Mouse (Mus musculus): ENCODE measurements around the gene Pdzd8.

The Pdzd8 gene

DNA sequence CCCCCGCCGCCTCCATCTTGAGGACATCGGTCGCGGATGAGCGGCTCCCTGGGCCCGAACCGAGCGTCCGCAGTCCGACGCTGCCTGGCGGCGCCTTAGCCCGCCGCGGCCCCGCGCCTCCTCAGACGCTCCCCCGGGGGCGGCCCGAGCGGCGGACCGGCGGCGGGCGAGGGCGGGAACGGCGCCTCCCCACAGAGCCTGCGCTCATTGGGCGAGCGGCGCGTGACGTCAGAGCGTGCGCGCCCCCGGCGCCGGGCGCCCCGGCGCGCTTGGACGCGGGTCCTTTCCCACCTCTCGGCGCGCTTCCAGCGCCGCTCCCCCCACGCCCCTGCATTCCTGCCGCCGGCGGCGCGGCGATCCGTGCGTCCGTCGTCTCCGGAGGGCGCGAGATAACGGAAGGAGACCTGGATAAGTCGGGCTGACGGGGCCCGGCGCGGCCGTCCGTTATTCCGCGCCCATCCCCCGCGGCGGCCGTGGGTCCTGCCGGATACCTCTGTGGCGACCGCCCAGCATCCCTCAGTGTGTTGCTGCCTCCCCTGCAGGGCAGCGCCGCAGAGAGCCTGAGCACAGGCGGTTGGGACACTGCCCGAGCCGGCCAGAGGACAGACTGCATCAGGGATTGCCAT lies at the start of gene Pdzd8:
TSS of gene Pdzd8 (minus strand) at position 123 of the 626 bp plus-strand sequence.
- in situ Hi-C loops (cut with MboI, MseI), result loop anchor here (5.0 to 25.0 kb wide), 4 partner anchors 37 to 1733 kb away; partner anchors contain the start of genes Atrnl1 (in 1 of the 2) and Nanos1 (in 1 of the 2)

DNA sequence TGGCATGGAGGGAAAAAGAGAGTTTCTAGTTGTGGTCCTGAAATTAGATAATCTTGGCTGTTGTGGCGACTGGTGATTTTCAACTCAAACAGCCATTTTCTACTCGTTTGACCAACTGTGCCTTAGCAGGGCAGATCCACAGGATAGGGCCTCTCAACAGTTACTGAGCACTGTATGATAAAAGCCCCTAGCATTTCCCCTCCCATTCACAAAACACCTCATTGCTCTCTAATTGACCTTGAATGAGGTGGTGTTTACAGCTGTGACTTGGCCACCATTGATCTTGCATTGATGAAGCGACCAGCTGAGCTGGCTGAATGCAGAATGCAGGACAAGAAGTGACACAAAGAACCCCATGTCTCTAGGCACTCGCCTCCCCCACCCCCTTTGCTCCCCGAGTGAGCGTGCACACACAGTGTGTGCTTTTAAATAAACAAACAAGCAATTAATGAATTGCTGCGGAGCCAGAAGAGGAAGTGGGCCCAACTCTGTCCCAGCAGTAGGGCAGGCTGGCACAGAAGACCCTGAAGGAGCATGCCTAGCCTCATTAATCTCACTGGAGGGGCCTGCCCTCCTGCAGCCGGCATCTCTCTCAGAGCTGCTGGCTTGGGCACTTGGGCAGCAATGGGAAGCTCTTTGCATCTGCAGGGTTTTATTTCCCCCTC lies 48.3 kb upstream of the Pdzd8 start:
- in situ Hi-C loops (cut with MboI, MseI), result no loop called here

DNA sequence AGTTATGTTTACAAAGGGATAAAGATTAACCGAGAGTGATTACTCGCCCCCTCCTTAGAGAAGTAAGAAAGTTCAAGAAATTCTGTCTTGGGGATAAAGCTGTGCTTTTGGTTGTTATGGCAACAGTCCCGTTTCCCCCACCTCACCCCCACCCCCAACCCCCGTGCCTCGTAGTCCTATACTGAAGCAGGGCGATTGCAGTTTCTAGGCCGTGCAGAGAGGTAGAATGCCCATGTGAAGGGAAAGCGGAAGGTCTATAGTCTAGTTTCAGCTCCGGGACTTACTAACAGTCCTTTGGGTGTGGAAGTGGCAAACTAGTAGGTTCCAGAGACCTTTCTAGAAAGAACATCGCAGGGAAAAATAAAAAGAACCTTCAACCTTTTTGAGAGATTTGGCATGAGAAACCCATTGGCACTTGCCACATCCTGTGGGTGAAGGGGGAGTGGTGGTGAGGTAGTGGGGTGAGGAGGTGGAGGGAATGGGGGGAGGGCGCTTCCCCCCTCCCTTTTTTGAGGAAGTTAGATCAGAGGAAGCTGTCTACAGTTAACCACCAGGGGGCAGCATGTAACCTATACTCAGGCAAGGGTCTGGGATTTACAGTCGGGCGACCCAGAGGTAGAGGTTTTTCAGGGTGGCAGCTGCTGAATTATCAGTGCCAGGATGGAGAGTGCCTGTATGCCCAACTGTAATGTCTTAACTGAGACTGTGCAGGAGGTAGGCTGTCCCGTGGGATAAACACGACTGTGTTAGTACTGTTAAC lies 43.4 kb upstream of the Pdzd8 start:
- in situ Hi-C loops (cut with MboI, MseI), result no loop called here

DNA sequence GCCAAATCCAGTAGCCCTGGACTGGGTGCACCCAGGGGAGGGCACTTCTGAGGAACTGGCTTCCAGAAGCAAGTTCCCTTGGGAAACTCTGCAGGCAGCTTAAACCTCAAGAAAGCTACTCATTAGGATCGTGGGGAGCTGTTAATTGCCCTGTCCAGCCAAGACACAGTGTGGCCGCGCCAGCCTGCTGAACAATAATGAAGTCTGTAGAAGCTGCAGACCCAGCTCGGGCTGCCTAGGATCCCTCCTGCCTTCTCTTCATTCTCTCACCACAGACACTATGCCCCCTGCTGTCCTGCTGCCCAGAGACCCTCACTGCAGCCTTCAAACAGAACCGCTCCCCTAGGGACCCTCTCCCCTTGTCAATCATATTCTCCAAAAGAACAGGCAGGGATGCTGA lies 42.8 kb upstream of the Pdzd8 start:
- in situ Hi-C loops (cut with MboI, MseI), result no loop called here

DNA sequence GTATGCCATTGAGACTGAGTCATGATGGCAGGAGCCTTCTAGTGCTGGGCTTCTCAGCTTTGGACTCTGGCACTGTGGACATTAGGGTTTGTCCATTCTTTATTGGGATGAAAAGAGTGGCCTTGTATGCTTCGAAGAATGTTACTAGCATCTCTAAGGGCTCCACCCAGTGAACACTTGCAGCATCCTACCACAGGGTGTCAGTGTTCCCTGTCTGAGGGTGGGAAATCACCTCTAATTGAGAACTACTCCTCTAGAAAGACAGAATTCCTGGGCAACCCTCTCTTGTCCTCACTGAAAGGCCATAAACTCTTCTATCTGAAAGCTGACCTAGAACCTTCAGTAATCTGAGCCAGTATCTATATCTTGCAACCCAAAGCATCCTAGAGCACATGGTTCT lies 41.6 kb upstream of the Pdzd8 start:
- in situ Hi-C loops (cut with MboI, MseI), result no loop called here

DNA sequence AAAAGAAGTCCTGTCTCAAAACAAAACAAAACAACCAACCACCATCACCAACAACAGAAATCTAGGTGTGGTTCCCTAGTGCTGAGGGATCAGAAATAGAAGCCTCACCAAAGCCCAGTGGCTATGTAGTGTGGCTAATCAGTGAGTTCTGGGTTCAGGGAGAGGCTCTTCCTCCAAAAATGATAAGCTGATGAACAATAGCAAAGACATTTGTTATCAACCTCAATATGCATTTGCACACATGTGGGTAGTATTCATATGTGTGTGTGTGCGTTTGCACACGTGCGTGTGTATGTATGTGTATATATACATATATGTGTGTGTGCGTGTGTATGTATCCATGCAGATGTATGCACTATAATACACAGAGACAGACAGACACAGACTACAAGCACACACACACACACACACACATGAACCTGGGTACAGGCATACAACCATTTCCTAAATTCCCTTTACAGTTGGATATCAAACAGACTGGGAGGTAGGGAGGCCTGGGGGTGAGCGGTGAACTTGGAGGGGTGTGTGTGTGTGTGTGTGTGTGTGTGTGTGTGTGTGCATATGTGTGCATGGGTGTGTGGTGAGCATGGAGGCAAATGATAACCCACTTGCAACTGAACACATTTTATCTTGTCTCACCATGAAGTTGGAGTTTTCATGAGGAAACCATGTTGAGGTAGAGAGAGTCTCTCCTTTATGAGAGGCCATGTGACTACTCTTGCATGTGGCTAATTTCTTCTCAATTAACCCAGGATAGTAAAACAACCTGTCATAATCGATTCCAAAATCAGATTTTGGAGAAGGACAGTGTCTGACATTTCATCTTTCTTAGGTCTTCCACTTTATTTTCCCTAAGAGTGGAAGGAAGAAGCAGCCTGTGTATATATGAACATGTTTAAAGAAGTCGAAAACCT lies 39.3 kb upstream of the Pdzd8 start:
- in situ Hi-C loops (cut with MboI, MseI), result loop anchor here in 1 of 2 experiments (5.0 kb wide), 2 partner anchors 38 to 438 kb away; partner anchors contain the start of gene Pdzd8

DNA sequence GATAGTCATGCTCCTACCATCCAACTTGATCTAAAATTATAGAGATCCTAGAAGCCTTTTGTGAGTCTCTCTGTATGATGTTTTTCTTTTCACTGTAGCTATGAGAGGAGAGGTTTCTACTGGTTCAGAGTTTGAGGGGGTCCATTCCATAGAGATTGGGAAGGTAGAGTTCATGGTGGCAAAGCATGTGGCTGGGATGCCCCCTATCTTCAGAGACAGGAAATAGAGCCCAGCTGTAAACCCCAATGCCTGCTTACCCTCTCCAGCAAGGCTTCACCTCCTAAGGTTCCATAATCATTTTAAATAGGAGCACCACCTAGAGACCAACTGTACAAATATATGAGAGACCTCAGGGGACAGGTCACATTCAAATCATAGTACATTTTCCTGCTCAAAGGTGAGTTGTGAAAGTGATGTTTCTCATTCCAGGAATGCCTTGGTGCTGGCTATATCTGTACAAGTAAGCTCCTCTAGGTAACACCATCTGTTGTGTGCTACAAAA lies 36.9 kb upstream of the Pdzd8 start:
- in situ Hi-C loops (cut with MboI, MseI), result loop anchor here in 1 of 2 experiments (5.0 kb wide), 2 partner anchors 35 to 435 kb away; partner anchors contain the start of gene Pdzd8

DNA sequence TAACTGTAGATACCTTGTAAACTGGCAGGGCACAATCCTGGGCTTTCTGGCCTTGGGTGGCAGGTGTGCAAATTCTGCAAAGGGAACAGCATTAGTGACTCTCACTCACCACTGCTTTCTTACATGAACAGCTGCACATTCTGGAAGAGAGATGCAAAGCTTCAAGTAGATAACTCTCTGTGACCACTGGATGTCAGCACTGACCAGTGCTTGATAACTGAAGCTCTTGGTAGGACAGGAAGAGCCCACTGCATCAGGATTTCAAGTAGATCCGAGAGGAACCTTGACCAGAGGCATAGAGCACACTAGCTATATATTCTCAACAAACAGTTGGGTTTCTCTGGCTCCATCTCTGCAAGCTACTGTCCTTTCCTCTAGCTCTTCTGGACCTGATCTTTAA lies 34.4 kb upstream of the Pdzd8 start:
- in situ Hi-C loops (cut with MboI, MseI), result loop anchor here in 1 of 2 experiments (5.0 kb wide), 2 partner anchors 33 to 433 kb away; partner anchors contain the start of gene Pdzd8

DNA sequence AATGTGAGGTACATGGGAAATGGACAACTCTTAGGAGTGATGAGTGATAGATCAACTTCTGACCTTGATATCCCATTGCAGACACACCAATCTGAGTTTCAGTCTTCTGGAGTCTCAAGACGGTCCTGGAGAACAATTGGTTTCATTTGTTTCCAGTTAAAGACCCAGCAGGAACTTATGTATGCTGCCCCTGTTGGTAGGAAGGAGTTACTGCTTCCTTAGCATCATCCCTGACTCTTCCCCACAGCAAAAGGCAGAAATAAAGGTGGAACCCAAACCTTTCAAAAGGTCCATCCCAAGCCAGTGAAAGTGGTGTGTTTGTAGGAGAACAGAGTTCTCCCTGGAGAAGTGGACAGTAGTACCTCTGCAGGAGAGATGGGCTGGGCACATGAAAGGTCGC lies 30.9 kb upstream of the Pdzd8 start:
- in situ Hi-C loops (cut with MboI, MseI), result no loop called here

DNA sequence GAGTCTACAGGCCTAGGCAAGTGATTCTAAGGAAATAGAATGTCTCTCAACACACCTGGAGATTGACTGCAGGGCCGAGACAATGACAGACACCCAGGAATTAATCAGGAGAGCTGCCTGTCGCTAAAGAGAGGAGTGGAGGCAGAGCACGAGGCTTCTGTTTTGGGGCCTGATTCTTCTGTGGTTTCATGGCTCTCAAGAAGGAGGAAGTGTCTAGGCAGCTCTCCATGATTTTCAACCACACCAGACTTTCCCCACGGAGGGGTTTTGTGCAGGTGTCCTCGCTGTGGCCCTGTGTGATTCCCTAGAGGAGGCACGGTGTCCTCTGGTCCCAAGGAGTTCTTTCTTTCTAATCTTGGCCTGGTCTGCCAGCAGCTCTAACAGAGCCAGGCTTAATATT lies 29.4 kb upstream of the Pdzd8 start:
- in situ Hi-C loops (cut with MboI, MseI), result no loop called here

DNA sequence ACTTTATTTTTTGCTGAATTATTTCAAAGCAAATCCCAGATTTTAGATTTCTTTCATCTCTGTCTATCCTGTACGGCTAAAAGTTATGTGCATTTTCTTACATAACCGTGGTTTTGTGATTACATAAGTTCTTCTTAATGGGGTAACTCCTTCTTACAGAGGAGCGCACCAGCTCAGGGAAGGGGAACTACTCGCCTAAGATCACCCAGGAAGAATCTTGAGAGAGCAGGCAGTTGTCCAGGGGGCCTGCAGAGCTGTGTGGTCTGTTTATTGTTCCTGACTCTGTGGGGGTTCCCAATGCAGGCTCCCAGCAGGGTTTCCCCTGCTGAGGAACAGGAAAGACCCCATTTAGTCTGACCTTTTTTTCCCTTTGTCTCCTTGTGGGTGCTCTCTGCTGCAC lies 27.3 kb upstream of the Pdzd8 start:
- in situ Hi-C loops (cut with MboI, MseI), result no loop called here

DNA sequence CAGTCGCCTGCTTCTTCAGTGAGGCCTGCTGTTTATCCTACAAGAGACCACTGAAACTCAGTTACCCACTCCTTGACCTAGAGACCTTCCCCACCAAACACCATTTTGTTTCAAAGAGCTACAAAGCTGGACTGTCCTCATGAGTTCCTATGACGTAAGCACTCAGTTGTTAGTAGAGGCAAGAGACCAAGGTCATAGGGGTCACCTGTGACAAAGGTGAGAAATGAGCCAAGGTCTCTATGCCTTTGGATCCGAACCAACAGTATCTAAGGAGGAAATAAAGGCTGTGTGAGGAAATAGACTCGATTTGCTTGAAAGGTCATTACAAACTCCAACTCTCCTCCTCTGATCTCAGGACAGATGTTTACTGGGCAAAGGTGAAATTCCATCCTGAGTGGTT lies 25.4 kb upstream of the Pdzd8 start:
- in situ Hi-C loops (cut with MboI, MseI), result no loop called here

DNA sequence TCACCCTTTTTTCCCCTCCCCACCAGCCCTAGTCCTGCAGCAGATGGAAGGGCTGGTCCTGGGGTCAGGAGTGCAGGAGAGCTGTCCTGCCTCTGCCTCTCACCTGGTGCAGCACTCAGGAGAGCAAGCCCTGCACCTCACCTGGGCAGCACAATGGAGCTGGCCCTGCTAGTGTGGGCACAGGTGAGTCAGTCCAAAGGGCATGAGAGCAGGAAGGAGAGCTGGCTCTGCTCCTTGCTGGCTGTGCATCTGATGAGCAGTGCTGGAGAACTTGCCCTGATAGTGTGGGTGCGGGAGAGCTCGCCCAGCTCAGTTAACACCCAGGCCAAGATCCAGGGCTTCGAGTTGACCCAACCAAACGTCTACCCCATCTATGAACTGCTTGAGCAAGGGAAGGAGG lies 22.3 kb upstream of the Pdzd8 start:
- in situ Hi-C loops (cut with MboI, MseI), result no loop called here

DNA sequence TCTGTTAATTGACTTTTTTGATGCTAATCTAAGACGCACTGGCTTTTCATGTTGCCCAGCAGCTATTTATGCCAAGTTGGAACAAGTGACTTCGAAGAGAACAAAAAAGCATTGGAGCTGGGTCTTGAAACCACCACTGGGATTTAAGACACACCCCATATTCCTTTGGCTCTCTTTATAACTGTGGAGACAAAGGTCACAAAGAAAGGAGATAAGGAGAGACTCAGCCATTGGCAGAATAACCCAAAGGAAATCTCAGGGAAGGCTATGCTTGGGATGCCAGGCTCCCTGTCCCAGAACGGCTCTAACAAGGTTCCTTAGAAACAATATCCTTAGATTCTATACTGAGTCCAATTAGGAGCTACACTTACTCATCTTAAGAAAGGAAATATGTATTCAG lies 21.1 kb upstream of the Pdzd8 start:
- in situ Hi-C loops (cut with MboI, MseI), result no loop called here

DNA sequence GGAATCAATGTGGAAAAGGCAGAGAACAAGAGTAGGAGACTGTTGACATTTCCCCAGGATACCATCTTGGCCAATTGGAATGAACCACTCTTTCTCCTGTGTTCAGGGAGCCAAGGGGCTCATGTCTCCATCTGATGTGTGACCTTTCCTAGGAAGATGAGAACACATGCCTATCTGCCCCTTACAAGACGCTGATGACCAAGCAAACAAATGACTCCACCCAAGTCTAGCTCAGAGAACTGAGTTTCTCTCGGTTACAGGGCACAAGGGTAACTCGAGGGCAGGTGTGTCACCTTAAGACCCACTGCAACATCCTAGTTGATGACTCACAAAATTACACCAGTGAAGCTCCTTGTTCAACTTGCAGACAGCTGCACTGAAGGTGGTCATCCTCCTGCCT lies 18.1 kb upstream of the Pdzd8 start:
- in situ Hi-C loops (cut with MboI, MseI), result no loop called here

DNA sequence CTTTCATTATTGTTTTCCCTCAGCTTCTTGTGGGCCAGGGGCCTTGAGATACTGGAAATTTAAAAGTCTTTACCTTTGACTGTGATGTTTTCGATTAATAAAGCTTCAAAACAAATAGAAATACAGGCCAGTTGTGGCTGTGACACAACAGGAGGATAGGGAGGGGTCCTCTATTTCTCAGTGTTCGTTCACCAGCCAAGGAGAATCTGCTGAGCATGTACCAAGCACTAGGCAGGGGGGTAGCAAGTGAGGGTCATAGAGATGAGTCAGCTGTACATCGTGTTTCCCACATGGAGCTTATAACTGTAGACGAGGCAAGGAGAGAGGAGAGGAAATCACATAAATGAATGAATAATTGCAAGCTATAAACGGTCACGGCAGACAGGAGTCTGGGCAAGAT lies 17.1 kb upstream of the Pdzd8 start:
- in situ Hi-C loops (cut with MboI, MseI), result no loop called here

DNA sequence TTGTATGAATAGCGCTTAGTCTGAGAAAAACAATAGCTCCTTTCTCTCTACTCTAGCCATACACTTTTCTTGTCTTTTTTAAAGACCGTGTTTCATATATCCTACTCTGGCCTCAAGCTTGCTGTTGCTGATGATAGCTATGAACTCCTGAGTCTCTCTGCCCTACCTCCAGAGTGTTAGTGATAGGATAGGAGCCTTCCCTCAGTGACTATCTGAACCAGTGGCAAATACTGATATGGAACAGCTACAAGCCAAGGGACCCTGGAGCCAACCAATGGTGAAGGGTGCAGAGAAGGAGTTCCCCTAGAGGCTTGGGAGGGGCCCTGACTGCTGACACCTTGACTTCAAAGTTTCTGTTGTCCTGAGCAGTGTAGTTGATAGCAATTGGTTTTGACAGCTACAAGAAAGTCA lies 14.9 kb upstream of the Pdzd8 start:
- in situ Hi-C loops (cut with MboI, MseI), result no loop called here

DNA sequence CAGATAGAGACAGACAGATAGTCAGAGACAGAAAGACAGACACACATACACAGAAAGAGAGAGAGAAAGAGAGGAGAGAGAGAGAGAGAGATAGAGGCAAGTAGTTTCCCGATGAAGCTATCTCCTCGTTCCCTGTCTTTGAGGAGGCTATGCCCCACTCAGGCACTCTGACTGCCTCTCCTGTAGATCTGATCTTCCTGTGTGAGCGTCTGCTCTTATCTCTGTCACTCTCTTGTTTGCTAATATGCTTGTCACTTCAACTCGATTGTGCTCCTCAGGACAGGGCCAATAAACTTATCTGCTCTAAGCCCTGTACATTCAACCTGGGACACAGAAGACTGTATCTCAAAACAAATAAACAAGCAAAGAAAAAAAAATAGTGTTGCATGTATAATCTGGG lies 13.6 kb upstream of the Pdzd8 start:
- in situ Hi-C loops (cut with MboI, MseI), result no loop called here

DNA sequence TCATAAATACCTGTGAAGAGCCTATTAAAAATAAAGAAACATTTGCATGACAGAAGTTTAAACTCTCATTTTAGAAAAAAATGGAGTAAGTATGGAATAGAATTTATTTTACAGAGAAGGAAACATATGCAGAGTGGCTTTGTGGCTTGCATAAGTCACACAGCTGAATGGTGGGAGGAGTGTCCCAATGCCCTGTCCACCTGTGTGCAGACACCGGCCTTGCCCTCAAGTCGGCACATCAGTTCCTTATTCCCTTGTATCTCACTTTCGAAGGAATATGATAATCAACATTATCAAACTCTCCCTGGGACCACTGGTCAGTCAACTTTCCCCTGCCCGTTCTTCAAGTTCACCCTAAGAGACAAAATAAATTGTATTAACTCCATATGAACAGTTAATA lies 12.3 kb upstream of the Pdzd8 start:
- in situ Hi-C loops (cut with MboI, MseI), result no loop called here

DNA sequence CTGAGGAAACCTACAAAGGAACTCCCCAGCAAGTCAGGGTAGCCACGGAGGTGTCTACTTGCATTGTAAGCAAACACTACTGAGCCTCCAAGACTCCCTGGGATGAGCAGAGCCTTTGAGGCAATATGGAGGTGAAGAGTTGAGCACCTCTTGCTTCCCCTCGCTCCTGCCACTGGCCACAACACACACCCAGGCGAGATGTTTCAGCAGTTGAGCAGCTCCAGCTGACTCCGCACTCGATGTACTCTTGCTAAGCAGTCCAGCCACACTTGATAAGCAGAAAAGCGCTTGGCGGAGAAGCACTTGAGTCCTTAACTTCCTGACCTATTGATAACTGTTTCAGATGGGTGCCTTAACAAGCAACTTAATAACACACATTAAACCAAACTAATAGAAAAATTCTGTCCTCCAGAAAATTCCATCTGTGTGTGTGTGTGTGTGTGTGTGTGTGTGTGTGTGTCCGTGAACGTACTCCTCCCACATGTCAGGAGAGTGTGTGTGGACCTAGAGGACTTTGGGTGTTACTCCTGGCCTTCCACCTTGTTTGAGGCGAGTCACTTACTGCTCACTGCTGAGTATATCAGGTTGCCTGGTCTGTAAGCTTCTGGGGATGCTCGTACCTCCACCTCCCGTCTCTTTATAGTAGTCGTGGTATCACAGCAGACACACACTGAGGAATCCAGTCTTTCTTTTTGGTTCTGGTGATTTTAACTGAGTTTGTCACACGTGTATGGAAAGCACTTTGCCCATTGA lies 11.4 kb upstream of the Pdzd8 start:
- in situ Hi-C loops (cut with MboI, MseI), result no loop called here

DNA sequence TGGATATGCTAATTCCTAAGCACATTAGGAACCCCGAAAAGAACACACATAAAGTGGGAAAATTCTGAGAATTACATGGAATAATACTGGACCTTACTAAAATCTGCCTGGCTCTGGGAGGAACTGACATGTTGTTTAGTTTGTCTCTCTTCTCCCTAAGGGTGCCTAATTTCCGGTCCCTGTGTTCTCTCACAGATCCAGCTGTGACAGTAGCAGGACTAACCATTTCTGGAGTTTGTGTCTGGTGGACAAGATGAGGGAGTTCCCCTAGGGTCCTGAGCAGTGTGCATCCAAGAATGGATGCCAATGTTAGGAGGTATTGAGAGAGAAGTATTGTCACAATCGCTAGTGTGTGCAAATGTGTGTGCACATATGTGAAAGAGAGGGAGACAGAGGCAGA lies 10.8 kb upstream of the Pdzd8 start:
- in situ Hi-C loops (cut with MboI, MseI), result no loop called here
